Mouse (Mus musculus) lung, postnatal 0 days (tissue): Measurements from ENCODE around the gene Ctsd.

Experiments used
- CTCF ChIP-seq: IDR thresholded peaks from 2 replicates; pipeline ENCODE4 v1.5.1; 2016; ENCODE audit warnings: antibody characterized with exemption, mild to moderate bottlenecking
- EP300 ChIP-seq: IDR thresholded peaks from 2 replicates; pipeline ENCODE4 v1.6.1; 2016; ENCODE audit warnings: antibody characterized with exemption, mild to moderate bottlenecking, control low read depth

- no peak for TF ChIP-seq CTCF
- no peak for TF ChIP-seq EP300
Observed at GRCm38 (mm10) chr7:142391108-142391507, 3.3 kb upstream of the Ctsd start.
